Mouse (Mus musculus): Measurements from ENCODE around the gene Rbp3.

Gene Rbp3

GRCm38 (mm10) chr14:33977748-33978147, 23.9 kb downstream of the Rbp3 start:
- no peak for DNase-seq

- no peak for DNase-seq
Measured at GRCm38 (mm10) chr14:33978604-33979059, 24.8 kb downstream of the Rbp3 start, which contains the start of gene Zfp488. Gene Zfp488, minus strand, starts transcription at chr14:33978764.

DNA sequence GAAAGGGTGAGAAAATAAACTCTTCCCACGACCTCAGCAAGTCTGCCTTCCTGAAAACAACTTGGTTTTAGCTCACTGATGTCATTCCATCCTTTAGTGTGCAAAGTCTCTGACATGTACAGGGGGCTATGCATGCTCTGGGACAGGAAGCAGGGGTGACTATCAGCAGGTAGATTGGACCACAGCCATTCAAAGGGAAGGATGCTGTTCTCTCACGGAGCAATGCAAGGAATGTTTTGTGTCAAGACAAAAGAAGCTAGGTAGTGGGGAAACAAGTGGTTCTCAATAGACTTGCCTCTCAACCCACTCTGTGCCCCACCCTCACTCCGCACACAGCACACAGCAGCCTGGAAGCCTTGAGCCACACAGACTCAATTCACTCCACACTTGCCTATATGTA, 35.4 kb downstream of the Rbp3 start:
- DNase-seq, result no peak

GRCm38 (mm10) chr14:33991971-33992370, 38.2 kb downstream of the Rbp3 start:
- no peak for DNase-seq

DNA sequence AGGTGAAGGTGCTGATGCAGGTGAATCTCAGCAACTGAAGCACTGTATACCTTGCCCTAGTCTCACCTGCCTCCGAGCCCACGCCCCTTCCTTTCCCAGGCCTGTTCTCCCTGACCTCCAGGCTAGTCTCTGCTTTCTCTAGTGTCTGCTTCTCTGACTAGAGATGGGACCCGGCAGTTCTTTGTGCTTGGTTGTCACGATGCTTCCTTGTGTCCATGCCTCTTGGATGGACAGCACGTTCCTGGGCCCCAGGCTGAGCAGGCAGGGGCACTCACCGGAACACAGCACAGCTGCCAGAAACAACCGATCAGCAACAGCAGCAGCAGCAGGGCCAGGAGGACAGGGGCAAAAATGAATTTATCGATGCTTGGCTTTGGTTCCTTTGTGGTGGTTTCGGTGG, 39.2 kb downstream of the Rbp3 start:
- DNase-seq, result no peak

DNA sequence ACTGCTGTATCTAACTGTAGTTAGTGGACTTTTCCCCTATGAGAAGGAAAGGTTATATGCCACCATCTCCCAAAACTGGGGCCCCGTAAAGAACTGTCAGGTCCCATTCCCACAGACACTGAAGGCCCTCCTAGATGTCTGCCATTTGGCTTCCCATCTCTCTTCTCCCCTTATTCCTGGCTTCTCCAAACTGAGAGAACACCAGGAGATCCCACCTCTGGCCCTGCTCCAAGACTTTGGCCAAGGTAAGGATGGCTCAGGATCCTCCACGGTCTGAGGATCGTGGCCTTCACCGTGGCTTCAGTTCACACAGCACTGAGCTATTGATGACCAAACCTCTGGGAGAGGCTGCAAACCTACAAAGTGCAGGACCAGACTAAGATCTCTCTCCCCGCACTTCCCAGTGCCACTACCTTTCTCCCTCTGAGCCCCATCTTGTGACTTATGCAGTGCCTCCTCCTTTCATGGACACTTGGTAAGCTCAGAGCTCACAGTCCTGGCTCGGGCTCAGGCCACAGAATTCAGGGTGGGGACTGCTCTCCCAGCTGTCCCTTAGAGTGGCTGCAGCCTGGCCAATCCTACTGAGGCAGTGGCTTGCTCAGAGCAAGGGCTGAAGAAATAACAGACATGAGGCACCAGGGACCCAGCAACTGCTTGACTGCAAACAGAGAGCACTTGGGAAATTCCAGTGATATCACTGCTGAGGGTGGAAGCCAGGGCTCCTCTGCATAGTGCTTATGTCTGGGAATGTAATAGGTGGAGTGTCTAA, 39.9 kb downstream of the Rbp3 start:
- no peak for DNase-seq

- DNase-seq, result no peak
Measured at GRCm38 (mm10) chr14:33997427-33997826, 43.6 kb downstream of the Rbp3 start.

DNA sequence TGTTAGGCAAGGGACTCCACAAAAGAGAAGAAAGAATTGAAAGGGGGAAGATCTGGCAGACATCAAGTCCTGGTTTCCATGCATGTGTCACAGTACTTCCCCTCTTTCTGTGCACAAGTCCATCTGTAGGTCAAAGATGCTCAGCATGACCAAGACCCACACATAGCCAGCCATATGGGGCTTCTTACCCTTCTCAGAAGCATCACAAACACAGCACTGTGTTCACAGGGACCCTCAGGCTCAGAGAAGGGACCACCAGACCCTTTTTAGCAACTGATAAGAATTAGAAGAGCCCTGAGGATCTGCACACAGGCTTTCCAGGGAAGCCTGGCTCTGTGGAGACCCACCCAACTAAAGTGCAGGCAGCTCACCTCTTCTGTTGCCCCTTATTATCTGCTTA, 46.3 kb downstream of the Rbp3 start:
- no peak for DNase-seq

GRCm38 (mm10) chr14:34001445-34001844, 47.6 kb downstream of the Rbp3 start:
- no peak for DNase-seq

DNA sequence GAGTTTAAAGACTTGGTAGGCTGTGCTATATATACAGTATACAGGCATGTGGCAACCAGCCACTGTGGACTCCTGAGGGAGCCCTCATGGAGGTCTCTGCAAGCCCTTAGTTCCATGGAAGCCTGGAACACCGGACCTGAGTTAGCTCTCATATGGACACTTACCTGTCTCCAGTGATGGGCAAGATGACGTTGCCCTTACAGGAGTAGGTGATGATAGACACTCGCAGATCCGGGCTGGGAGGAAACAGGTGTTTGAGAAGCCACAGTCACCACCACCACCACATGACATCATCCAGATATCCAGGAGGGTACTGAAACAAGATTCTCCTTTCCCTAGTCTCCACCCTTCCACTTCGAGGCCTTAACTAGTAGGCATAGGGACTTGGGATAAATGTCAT, 48.6 kb downstream of the Rbp3 start:
- no peak for DNase-seq

All from kidney, postnatal 36 days (tissue).